In genomic region chr15:88889032-88889431, GRCm38 (mm10) we compare ENCODE assay signal across 25 mouse cellular contexts. TPM values are rescaled to one million over a fixed set of nuclear protein-coding genes. Genes with fewer than 3 reads are reported as not detected.
DNase-seq lines count a peak whose midpoint lies in the region; ATAC-seq and TF ChIP-seq lines count a peak whose summit lies in the region.
"Had no signal": no experiment of that assay in that cellular context is flagged by ENCODE, and none has a peak within 500 bp of the region (broad histone marks: within the 10 kb centered on the region; RNA-seq: fewer than 3 reads in every experiment).

No protein-coding gene starts in this region.

- 0 out of 2 replicates have a peak, but pooled peaks cover 11% of the 10 kb centered on the region for H3K27me3 ChIP-seq in embryonic facial prominence, embryonic 13.5 days
- peaks cover 45% of the 10 kb centered on the region for H3K27me3 ChIP-seq in embryonic facial prominence, embryonic 10.5 days (replicated peaks; ENCODE audit: low read depth, poor library complexity, severe bottlenecking)
- no peaks in the 10 kb centered on the region; the same call in 1 of the 2 replicates for H3K27me3 ChIP-seq in liver, postnatal 0 days (ENCODE audit: insufficient read depth, low read length)
- peaks cover 33% of the 10 kb centered on the region for H3K27me3 ChIP-seq in liver, embryonic 12.5 days (replicated peaks)
- no peaks in the 10 kb centered on the region for H3K27me3 ChIP-seq in embryonic facial prominence, embryonic 15.5 days
- H3K27me3 ChIP-seq in intestine, embryonic 15.5 days (replicated peaks): peaks cover 6% of the 10 kb centered on the region; the same call in 1 of the 2 replicates
- H3K27me3 ChIP-seq: embryonic facial prominence, embryonic 12.5 days had no signal

- H3K9me3 ChIP-seq in embryonic facial prominence, embryonic 13.5 days: no peaks in the 10 kb centered on the region
- no peaks in the 10 kb centered on the region for H3K9me3 ChIP-seq in embryonic facial prominence, embryonic 10.5 days
- no peaks in the 10 kb centered on the region for H3K9me3 ChIP-seq in liver, postnatal 0 days (ENCODE audit: low read length)
- H3K9me3 ChIP-seq in liver, embryonic 12.5 days (replicated peaks): no peaks in the 10 kb centered on the region
- H3K9me3 ChIP-seq in embryonic facial prominence, embryonic 15.5 days (replicated peaks): no peaks in the 10 kb centered on the region
- H3K9me3 ChIP-seq in intestine, embryonic 15.5 days: no peaks in the 10 kb centered on the region
- H3K9me3 ChIP-seq: embryonic facial prominence, embryonic 12.5 days; G1E; hindbrain, embryonic 12.5 days; hindbrain, embryonic 15.5 days had no signal

- H3K4me1 ChIP-seq in embryonic facial prominence, embryonic 13.5 days: peaks cover 16% of the 10 kb centered on the region
- peaks cover 19% of the 10 kb centered on the region for H3K4me1 ChIP-seq in embryonic facial prominence, embryonic 10.5 days
- H3K4me1 ChIP-seq in liver, postnatal 0 days (ENCODE audit: insufficient read depth): peaks cover 28% of the 10 kb centered on the region
- peaks cover 19% of the 10 kb centered on the region for H3K4me1 ChIP-seq in liver, embryonic 12.5 days
- H3K4me1 ChIP-seq in embryonic facial prominence, embryonic 15.5 days: peaks cover 19% of the 10 kb centered on the region
- peaks cover 10% of the 10 kb centered on the region for H3K4me1 ChIP-seq in intestine, embryonic 15.5 days (replicated peaks)
- H3K4me1 ChIP-seq: embryonic facial prominence, embryonic 12.5 days had no signal

- 81% methylated on average over 3 of the region's 3 CpGs for WGBS in embryonic facial prominence, embryonic 13.5 days
- WGBS in embryonic facial prominence, embryonic 10.5 days: 86% methylated on average over 3 of the region's 3 CpGs
- 66% methylated on average over 3 of the region's 3 CpGs for WGBS in liver, postnatal 0 days (ENCODE audit: insufficient replicate concordance)
- 69% methylated on average over 3 of the region's 3 CpGs for whole genome bisulfite sequencing in liver, embryonic 12.5 days (ENCODE audit: insufficient replicate concordance)
- 69% methylated on average over 3 of the region's 3 CpGs for WGBS in embryonic facial prominence, embryonic 15.5 days
- WGBS in intestine, embryonic 15.5 days: 85% methylated on average over 3 of the region's 3 CpGs

- H3K4me3 ChIP-seq in embryonic facial prominence, embryonic 13.5 days: no peak overlapping the region
- H3K4me3 ChIP-seq in embryonic facial prominence, embryonic 10.5 days: no peak overlapping the region
- H3K4me3 ChIP-seq in liver, postnatal 0 days (ENCODE audit: low read depth, low read length): no peak overlapping the region
- no peak overlapping the region for H3K4me3 ChIP-seq in liver, embryonic 12.5 days
- no peak overlapping the region for H3K4me3 ChIP-seq in embryonic facial prominence, embryonic 15.5 days (replicated peaks)
- H3K4me3 ChIP-seq in intestine, embryonic 15.5 days (replicated peaks): no peak overlapping the region
- H3K4me3 ChIP-seq: embryonic facial prominence, embryonic 12.5 days; gastrocnemius, adult 2 months; hindbrain, embryonic 12.5 days; hindbrain, embryonic 15.5 days had no signal

- no peak for ATAC-seq in embryonic facial prominence, embryonic 13.5 days (ENCODE audit: insufficient number of reproducible peaks, insufficient read depth, low FRiP score, low TSS enrichment, low read depth)
- ATAC-seq in liver, postnatal 0 days: peak; percentile 30; the same call in 1 of the 2 replicates
- no peak for ATAC-seq in liver, embryonic 12.5 days
- ATAC-seq in embryonic facial prominence, embryonic 15.5 days (ENCODE audit: insufficient number of reproducible peaks, low FRiP score, low TSS enrichment, low read depth): peak; percentile 72
- ATAC-seq in CD4-positive, CD25-positive, alpha-beta regulatory T cell, adult 4 months: no peak
- no peak for ATAC-seq in intestine, embryonic 15.5 days
- ATAC-seq: activated CD4-positive, CD25-positive, alpha-beta regulatory T cell, adult 4 months; forebrain, embryonic 14.5 days; forebrain, postnatal 0 days had no signal

- H3K9ac ChIP-seq in embryonic facial prominence, embryonic 13.5 days: no peak overlapping the region
- H3K9ac ChIP-seq in liver, postnatal 0 days (replicated peaks): no peak overlapping the region
- H3K9ac ChIP-seq in liver, embryonic 12.5 days: no peak overlapping the region
- no peak overlapping the region for H3K9ac ChIP-seq in embryonic facial prominence, embryonic 15.5 days
- H3K9ac ChIP-seq in intestine, embryonic 15.5 days: no peak overlapping the region
- H3K9ac ChIP-seq: embryonic facial prominence, embryonic 12.5 days; forebrain, postnatal 0 days; hindbrain, embryonic 12.5 days; hindbrain, embryonic 15.5 days had no signal

- no peak for TF ChIP-seq EP300 in liver, postnatal 0 days (IDR thresholded peaks at IDR 0.05; ENCODE audit: low read depth)

- no peak overlapping the region for H3K4me2 ChIP-seq in embryonic facial prominence, embryonic 13.5 days
- H3K4me2 ChIP-seq in liver, postnatal 0 days (ENCODE audit: low read depth, low read length): no peak overlapping the region
- no peak overlapping the region for H3K4me2 ChIP-seq in liver, embryonic 12.5 days
- H3K4me2 ChIP-seq in embryonic facial prominence, embryonic 15.5 days (replicated peaks): no peak overlapping the region
- no peak overlapping the region for H3K4me2 ChIP-seq in intestine, embryonic 15.5 days (replicated peaks)
- H3K4me2 ChIP-seq: embryonic facial prominence, embryonic 12.5 days; heart, embryonic 11.5 days; hindbrain, embryonic 12.5 days; hindbrain, embryonic 15.5 days had no signal

- no peaks in the 10 kb centered on the region for H3K36me3 ChIP-seq in embryonic facial prominence, embryonic 13.5 days
- H3K36me3 ChIP-seq in embryonic facial prominence, embryonic 10.5 days (replicated peaks): no peaks in the 10 kb centered on the region
- no peaks in the 10 kb centered on the region for H3K36me3 ChIP-seq in liver, postnatal 0 days (replicated peaks; ENCODE audit: insufficient read depth, low read length)
- H3K36me3 ChIP-seq in liver, embryonic 12.5 days: no peaks in the 10 kb centered on the region
- no peaks in the 10 kb centered on the region for H3K36me3 ChIP-seq in embryonic facial prominence, embryonic 15.5 days
- no peaks in the 10 kb centered on the region for H3K36me3 ChIP-seq in intestine, embryonic 15.5 days
- H3K36me3 ChIP-seq: embryonic facial prominence, embryonic 12.5 days; G1E; hindbrain, embryonic 12.5 days; hindbrain, embryonic 15.5 days had no signal

- no peak for TF ChIP-seq CTCF in liver, postnatal 0 days (IDR thresholded peaks at IDR 0.05; ENCODE audit: low read depth)

- DNase-seq in embryonic facial prominence, embryonic 10.5 days (ENCODE audit: low spot score): no peak
- peak; percentile 47 for DNase-seq in liver, postnatal 0 days
- peak; percentile 53 for DNase-seq in Muller cell, postnatal 12 days (ENCODE audit: inconsistent ontology term)
- DNase-seq: adrenal gland, adult 8-10 months; adrenal gland, postnatal 25 days; cerebellum, adult 11-12 months; cerebellum, adult 8-10 months; cerebellum, postnatal 10 days; cerebellum, postnatal 36 days; forebrain, postnatal 0 days; gastrocnemius, adult 2 months; gastrocnemius, postnatal 14 days; heart, adult 11 months had no signal

- H3K27ac ChIP-seq in embryonic facial prominence, embryonic 13.5 days: peak overlapping the region; percentile 39; the same call in 1 of the 2 replicates
- H3K27ac ChIP-seq in embryonic facial prominence, embryonic 10.5 days (replicated peaks): no peak overlapping the region
- 0 out of 2 replicates have a peak overlapping the region, but pooled peaks have one; percentile 16 for H3K27ac ChIP-seq in liver, postnatal 0 days (ENCODE audit: low read depth)
- no peak overlapping the region for H3K27ac ChIP-seq in liver, embryonic 12.5 days
- peak overlapping the region; percentile 67 for H3K27ac ChIP-seq in embryonic facial prominence, embryonic 15.5 days (replicated peaks)
- H3K27ac ChIP-seq in intestine, embryonic 15.5 days: no peak overlapping the region
- H3K27ac ChIP-seq: embryonic facial prominence, embryonic 12.5 days; gastrocnemius, adult 2 months; hindbrain, embryonic 12.5 days; hindbrain, embryonic 15.5 days had no signal

RNA-seq across cellular contexts. Expression of gene Pim3, which starts 27.0 kb away (rescaled TPM):
- 48.7 and 52.9 TPM in 2 replicates for polyA plus RNA-seq in embryonic facial prominence, embryonic 13.5 days (2015; fragmentation: Nextera tagmentation; extraction: Ambion mirVana)
- 43.6 and 49.0 TPM in 2 replicates for polyA plus RNA-seq in embryonic facial prominence, embryonic 10.5 days (2016; fragmentation: Nextera tagmentation; extraction: Ambion mirVana)
- 18.4 and 34.2 TPM in 2 replicates for polyA plus RNA-seq in liver, postnatal 0 days (2015; fragmentation: Nextera tagmentation; extraction: Ambion mirVana)
- 22.5 and 23.5 TPM in 2 replicates for polyA plus RNA-seq in liver, embryonic 12.5 days (2016; fragmentation: Nextera tagmentation; extraction: Ambion mirVana)
- polyA plus RNA-seq in embryonic facial prominence, embryonic 15.5 days (2015; fragmentation: Nextera tagmentation; extraction: Ambion mirVana): 63.0 and 64.8 TPM in 2 replicates
- 1 to 10 TPM; 1.5 to 4.3 TPM for polyA plus RNA-seq in CD4-positive, CD25-positive, alpha-beta regulatory T cell, adult 4 months (2017; shearing (Covaris generic))
- polyA plus RNA-seq in intestine, embryonic 15.5 days (2015; fragmentation: Nextera tagmentation; extraction: Ambion mirVana): 53.8 and 54.5 TPM in 2 replicates

Comparison
In these comparisons a context has a peak if more than half of its experiments do, and no peak if none do; other contexts are left out.
1. ATAC-seq: peak in liver, postnatal 0 days (single experiment) and embryonic facial prominence, embryonic 15.5 days (single experiment); none in embryonic facial prominence, embryonic 13.5 days (single experiment), liver, embryonic 12.5 days (single experiment), CD4-positive, CD25-positive, alpha-beta regulatory T cell, adult 4 months (single experiment) and intestine, embryonic 15.5 days (single experiment).
2. H3K27ac ChIP-seq: peak in embryonic facial prominence, embryonic 13.5 days (single experiment), liver, postnatal 0 days (single experiment) and embryonic facial prominence, embryonic 15.5 days (single experiment); none in embryonic facial prominence, embryonic 10.5 days (single experiment), liver, embryonic 12.5 days (single experiment) and intestine, embryonic 15.5 days (single experiment).